Mouse (Mus musculus): ENCODE results near the gene Serpina3m.
"Not testable (repeated sequence)": the region's sequence is repeated elsewhere in the genome, so short reads cannot be mapped to it uniquely, and the experiment has no call there.

Gene Serpina3m

DNA sequence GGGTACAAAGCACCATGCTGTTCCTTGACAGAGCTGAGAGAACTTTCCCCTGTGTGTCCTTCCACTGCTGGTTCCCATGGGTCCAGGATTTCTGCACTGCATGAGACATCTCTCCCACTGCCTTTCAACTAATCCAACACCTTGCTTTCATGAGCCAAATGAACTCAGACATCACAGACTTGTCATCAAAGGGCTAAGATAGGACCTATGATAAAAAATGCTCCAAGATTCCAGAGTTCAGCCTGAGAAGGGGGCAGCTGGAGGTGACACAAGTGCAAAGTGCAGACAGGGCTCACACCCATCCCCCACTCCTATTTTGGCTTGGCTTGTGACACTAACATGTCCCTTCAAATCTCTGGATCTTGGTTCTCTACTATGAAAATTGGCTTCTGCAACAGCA lies 50.2 kb downstream of the Serpina3m start:
- no peak for DNase-seq (ENCODE audit: low read depth, low spot score)

DNA sequence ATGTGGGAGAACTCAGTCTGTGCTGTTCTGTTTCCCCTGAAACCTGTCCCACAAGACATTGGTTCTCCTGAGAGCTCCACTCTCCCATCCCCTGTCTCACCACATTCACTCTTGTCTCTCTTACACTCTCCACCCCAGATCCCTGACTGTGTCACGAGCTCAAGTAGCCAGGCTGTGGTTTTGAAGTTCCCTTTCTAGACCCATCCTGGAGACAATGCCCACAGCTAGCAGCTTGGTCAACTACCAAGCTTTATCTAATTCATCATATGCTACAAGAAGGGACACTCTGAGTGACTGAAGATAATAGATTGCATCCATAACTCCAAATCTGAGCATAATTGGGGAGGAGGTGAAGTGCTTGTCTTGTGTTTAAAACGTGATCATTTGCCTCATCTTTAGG lies 52.8 kb downstream of the Serpina3m start:
- not testable (repeated sequence) for DNase-seq (ENCODE audit: low read depth, low spot score)

DNA sequence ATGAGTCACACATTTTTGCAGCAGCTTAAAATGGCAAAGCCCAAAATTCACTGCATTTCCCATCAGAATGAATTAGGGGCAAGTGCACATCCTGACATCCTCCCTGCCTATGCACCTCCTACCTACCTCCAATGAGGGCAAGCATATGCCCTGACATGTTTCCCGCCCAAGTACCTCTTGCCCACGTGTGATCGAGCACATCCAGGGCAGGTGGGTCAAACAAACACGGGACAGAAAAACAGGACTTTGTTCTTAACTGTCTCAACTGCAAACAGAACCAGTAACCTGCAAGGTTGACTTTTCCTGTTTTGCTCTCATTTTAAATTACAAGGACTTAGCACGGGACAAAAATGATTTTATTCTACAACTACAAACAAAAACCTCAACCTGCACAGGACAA lies 65.7 kb downstream of the Serpina3m start:
- DNase-seq (ENCODE audit: low read depth, low spot score) = no peak

DNA sequence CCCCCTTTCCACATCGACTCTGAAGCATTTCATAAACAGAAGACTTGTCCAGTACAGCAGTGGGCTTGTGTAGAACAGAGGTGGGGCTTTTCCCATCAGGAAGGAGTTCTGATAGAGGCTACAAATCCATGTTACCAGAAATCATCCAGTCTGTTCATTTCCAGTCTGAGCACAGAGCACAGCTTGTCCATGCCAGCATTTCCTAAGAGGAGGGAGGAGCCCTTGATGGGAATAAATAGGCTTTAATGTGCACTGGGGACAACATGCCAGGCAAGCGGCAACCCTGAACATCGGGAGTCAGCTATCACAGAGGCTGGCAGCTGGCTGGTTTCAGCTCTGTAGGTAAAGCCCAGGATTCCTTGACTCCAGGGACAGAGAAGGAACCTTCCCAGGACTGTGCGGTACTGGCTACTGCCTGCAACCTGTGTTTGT lies 68.2 kb downstream of the Serpina3m start, which contains the start of gene Serpina3n:
Serpina3n (plus strand) TSS at position 276 of the 432 bp plus-strand sequence.
- no peak for DNase-seq (ENCODE audit: low read depth, low spot score)

DNA sequence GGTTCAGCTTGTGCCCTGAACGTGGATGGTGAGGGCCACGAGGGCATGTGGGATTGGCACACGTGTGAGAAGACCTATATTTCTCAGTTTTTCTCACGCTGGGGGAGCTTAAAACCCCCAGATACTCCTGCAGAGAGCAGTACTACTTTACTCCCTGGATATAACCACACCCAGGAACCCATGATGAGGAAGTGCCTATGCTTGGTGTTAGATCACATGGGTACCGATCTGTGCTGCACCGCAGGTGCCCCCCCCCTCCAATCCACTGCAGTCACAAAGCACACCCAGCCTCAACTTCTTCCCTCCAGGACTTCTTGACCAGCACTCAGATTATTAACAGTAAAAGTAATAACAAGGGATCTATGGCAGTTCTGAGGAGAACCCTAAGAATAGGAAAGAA lies 74.2 kb downstream of the Serpina3m start:
- DNase-seq (ENCODE audit: low read depth, low spot score) = no peak

DNA sequence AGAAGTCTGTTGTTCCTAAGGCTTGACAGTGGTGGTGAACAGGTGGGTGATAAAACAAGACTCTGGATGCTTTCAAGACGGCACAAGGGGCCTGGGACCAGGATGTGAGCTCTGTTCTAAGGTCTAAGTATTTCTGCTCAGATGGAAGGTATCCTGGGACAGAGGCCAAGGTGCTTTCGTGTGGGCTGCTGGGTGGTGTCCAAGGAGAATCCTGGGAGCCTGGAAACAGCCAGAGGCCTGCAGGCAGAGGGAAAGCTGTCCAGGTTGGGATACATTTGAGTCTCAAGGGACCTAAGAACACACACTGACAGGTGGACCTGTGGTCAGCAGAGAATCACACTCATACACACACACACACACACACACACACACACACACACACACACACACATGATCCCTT lies 76.3 kb downstream of the Serpina3m start:
- no peak for DNase-seq (ENCODE audit: low read depth, low spot score)

DNA sequence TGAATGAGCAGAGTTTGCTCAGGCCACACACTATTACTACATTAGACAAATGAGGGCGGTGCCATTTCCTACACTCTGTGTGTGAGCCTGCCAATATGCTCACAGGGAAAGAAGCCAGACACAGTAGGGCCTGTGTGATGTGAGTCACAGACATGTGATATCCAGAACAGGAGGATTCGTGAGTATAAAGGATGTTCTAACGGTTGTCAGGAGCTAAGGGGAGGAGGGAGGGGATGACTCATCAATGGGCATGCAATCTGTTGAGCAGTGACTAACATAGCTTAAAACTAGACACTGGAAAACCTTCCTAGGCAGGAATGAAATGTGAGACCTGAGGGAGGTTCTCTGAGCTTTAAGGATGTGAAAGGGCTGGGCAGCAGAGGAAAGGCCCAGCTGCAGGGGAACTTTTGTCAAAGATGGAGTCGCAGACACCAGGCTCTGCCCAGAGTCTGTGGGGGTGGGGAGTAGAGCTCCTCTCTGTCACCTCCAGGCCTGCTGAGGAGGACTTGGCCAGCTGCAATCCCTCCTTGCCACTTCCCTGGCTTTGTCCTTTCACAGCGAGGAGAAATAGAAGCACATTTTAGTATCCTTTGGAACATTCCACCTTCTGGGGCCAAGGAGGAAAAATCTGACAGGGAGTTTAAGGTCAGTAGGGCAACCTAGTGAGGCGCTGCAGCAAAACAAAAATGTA lies 77.5 kb downstream of the Serpina3m start:
- no peak for DNase-seq (ENCODE audit: low read depth, low spot score)

DNA sequence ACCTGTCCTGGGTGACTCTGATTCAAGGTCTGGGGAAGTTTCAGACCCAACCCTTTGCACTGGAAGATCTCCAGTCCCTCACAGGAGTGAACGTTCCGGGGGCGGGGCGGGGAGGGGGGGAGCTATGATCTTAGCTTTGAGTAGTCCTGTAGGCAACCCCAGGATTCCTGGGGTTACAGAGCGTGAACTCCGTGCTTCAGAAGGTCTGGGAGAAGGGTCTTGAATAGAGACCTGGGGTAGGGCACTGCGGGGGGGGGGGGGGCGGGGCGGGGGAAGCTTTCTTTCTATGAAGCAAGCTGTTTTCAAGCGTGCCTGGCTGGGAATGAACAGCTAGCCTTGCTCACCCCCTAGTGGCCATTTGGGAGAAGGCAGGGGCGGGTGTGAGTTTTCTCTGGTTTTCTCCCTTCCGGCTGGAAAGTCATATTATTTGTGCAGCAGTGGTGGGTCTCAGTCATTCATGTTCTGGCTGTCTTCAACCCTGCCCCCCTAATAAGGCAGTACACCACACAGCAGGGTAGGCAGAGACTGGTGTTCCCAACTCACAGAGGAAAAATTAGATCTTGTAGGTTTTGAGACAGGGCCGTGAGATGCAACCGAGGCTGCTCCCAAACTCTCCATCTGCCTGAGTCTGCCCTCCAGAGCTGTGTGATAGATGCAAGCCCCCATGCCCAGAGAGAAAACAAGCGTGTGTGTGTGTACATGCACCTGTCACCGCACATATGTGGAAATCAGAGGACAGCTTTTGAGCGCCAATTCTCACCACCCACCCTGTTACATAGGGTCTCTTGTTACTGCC lies 80.3 kb downstream of the Serpina3m start:
- peak; percentile 85 for DNase-seq (ENCODE audit: low read depth, low spot score)

DNA sequence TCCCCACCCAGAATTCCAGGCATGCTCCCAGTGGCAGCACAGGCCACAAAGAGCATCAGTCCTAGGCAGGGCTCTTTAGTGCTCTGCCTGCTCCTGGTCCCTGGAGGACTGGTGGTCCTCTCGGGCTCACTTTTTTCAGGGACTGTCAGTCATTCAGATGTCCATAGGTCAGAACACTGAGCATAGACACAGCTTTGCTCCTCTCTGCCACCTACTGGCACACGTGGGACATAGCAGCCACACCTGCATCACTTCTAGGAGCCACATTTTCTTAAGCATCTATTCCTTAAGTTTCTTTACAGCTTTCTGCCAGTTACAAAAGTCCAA lies 80.8 kb downstream of the Serpina3m start:
- no peak for DNase-seq (ENCODE audit: low read depth, low spot score)

DNA sequence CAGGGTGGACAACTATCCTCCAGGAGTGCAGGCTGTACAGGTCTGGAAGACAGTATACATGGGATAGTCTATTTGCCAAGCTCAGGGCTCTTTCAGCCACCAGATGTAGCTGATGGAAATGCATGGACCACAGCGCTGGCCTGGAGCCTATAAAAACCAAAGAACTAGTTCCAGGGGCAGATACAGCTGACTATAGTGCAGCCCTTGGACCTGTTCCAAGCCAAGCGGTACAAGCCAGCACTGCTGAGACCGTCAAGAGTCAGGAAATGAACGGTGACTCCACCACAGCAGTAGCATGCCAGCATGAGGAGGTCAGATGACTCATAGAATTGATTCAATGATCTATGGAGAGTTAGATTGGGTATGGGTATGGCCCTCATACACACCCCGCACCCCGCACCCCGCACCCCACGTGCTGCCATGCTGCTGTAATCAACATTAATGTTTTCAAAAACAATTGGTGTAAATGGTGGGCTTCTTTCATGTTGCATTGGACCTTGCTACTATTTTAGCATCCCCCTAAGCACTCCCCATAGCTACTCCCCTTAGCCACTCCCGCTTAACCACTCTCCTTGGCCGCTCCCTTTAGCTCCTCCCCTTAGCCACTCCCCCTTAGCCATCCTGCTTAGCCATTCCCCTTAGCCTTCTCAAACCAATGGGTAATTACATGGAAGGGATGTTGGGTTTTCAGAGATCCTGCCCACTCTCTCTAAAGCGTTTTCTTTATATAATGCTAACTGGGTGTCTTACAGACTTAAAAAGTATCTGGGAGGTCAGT lies 84.5 kb downstream of the Serpina3m start:
- no peak for DNase-seq (ENCODE audit: low read depth, low spot score)

DNA sequence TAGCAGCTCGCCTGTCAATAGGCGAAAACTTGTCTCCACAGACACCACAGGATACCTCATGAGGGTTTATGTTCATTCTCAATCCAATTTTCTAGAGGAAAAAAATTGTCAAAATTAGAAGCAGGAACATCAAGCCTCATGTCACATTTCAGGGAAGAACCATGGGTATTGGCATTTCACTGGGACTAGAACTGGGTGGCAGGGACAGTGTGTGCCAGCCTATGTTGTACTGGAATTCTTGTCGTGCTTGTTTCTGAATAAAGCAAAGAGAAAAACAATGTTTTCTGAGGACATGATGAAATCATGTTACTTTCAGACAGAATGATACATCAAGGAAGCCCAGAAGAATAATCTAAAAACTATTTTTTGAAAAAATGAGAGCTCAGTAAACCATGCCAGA lies 87.3 kb downstream of the Serpina3m start:
- DNase-seq (ENCODE audit: low read depth, low spot score) = no peak

DNA sequence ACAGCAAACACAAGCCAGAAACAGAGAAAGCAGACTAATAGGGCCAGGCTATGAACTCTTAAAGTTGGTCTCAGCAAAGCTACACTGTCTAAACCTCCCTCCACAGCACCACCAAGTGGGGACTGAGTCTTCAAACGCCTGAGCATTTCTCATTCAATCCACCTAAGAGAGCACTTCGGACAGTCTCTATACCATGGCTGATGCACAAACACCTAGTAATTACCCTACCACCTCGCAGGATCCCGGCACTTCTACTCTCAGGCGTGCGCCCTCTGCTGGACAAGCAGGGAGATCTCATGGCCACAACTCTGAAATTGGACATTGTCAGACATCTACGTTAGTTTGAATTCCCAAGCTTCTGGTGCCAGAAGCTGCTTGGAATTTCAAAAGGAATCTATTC lies 88.6 kb downstream of the Serpina3m start:
- DNase-seq (ENCODE audit: low read depth, low spot score) = peak; percentile 72

DNA sequence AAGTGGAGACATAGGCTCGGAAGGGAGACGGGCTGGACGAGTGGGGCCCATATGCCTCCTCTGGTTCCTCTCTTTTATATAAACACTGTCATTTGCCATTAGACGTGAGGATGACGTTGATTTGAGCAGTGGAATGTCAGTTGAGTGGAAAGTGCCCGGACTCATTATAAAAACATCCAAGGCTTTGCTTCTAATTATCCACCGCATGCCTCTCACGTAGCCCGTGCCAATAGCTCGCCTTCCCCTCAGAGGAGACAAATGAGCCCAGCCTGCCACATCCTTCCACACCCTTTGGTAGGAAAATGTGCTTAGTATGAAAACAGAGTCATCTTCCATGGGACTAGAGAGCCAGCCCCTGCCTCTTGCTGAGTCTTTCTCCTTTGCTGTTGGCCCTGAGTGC lies 93.1 kb downstream of the Serpina3m start:
- no peak for DNase-seq (ENCODE audit: low read depth, low spot score)

DNA sequence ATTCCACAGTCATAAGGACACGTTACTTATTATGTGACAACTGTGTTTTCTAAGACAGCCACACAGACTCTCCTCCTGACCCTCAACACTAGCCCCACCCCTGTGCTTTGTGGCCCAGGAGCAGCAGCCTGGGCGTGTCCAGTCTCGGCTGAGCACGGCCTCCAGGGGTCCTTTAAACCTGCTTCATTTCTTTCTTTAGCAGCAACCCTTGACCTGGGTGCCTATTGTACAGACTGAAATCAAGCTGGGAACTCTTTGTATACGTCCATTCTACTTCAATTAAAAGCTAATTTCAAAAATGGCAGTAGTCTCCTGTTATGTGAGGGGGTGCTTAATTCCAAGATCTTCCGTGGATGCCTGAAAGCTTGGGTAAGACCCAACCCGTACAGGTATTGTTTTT lies 94.9 kb downstream of the Serpina3m start:
- no peak for DNase-seq (ENCODE audit: low read depth, low spot score)

DNA sequence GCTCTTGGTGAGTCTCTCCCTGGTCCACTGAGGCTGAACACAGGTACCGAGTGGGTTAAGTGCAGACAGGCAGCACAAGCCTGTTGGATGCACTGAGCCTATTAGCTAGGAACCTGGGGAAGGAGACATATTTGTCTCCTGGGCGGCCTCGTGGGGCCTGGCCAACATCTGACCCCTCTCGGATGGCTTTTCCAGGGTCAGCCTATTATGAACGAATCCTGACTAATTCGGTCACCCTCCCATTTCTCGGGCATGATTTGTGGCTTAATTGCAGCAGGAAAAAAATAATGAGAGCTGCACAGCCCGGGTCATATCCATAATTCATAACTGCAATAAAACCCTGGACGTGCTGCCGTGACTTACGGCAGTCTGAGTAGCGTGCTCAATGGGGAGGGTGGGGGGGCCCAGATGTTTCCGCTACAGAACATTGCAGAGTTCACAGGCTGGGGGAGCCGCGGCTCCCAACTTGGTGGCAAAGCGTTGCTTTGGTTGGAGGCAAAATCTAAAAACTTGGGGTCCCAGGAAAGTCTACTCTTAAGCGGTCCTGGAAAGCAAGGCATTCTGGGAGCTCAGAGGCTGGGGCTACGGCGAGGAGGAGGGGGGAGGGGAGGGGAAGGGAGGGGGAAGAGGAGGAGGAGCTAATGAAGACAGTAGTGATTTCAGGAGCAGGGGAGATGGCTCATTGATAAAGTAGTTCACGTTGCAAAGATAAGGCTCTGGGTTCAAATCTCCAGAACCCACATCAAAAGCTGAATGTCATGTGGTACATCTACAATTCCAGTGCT lies 95.9 kb downstream of the Serpina3m start:
- peak; percentile 66 for DNase-seq (ENCODE audit: low read depth, low spot score)

DNA sequence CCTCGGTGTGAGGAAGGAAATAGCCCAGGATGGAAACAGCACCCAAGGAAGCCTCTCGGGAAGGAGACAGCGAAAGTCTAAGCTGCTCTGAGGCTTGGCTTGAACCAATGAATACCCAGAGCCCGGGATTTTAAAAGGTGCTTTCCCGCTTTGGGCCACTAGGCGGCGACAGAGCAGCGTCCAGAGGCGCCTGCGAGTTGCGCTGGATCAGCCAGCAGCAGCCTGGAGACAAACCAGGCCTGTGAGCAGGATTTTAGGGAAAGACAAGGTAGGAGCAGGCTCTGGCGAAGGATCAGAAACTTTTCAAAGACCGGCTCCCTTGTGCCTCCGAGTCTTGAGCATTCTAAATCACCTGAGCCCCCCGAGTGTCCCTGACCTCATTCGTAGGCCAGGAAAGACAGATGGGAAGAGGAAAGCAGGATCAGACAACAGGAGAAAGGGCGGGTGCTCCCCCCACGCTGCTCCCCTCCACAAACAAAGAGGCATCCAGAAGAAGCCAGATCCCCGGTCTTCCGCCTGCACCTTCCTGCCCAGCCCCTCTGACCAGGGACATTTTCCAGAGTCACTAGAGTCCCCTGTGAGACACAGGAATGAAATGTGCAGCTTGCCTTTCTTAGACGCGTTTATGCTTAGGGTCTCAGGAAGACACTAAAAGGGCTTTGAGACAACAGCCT lies 101.9 kb downstream of the Serpina3m start:
- DNase-seq (ENCODE audit: low read depth, low spot score) = peak; percentile 88

DNA sequence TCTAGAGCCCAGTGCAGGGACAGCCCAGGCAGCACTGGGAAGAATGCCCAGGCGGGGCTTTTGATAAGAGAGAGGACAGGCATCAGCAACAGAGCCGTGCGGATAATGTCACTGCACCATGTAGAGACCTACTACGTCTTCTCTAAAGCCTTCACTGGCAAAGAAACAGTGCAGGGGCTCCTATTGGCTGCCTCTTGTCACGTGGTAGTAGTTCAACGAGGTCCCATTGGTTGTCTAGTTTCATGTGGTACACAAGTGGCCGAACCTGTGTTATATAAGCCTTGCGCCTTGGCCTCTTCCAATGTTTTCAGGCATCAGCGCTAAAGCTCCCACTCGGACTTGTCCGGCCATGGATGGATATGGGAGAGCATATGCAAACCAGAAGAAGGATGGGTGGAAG lies 105.4 kb downstream of the Serpina3m start:
- no peak for DNase-seq (ENCODE audit: low read depth, low spot score)

Data from mesoderm, embryonic 11.5 days (tissue).